Mouse (Mus musculus) heart, embryonic 14.5 days (tissue): Measurements from ENCODE around the gene Npas3. TPM values are rescaled to one million over a fixed set of nuclear protein-coding genes. Genes with fewer than 3 reads are reported as not detected.

Experiments used
- ATAC-seq: fragments of 200-750 bp; cut with Nextera tagmentation; 2 replicates; pipeline ENCODE4 v1.8.0; 2017; ENCODE audit warnings: low read depth, moderate TSS enrichment; ENCODE audit not compliant: insufficient number of reproducible peaks, insufficient read depth, low FRiP score
- H3K27ac ChIP-seq, 2 experiments: fragments of 200-500 bp in 1 of 2; fragments of 300-500 bp in 1 of 2; sonication (generic) in 1 of 2; replicated peaks in 1 of 2; 2 replicates each; pipeline ENCODE4 v1.5.1; 2012 to 2014; ENCODE audit warnings: low read depth in 2 of 2, low read length in 2 of 2, control low read depth in 1 of 2, mild to moderate bottlenecking in 1 of 2, mixed read lengths in 1 of 2; ENCODE audit not compliant: control insufficient read depth in 1 of 2, insufficient read depth in 1 of 2
- H3K27me3 ChIP-seq: fragments of 300-500 bp; sonication (generic); 2 replicates; pipeline ENCODE4 v1.6.1; 2014; ENCODE audit warnings: mild to moderate bottlenecking, low read length, control low read depth; ENCODE audit not compliant: control insufficient read depth, insufficient read depth
- H3K36me3 ChIP-seq: fragments of 300-500 bp; sonication (generic); 2 replicates; pipeline ENCODE4 v1.6.1; 2014; ENCODE audit warnings: mild to moderate bottlenecking, control low read depth, low read length, mixed read lengths; ENCODE audit not compliant: control insufficient read depth, insufficient read depth
- H3K4me1 ChIP-seq, 2 experiments: fragments of 200-500 bp in 1 of 2; fragments of 300-500 bp in 1 of 2; sonication (generic) in 1 of 2; 2 replicates each; pipeline ENCODE4 v1.6.1; 2012 to 2014; ENCODE audit warnings: low read length in 2 of 2, control low read depth in 1 of 2, mixed read lengths in 1 of 2; ENCODE audit not compliant: control insufficient read depth in 2 of 2, insufficient read depth in 2 of 2
- H3K4me2 ChIP-seq: fragments of 300-500 bp; sonication (generic); 2 replicates; pipeline ENCODE4 v1.6.1; 2014; ENCODE audit warnings: mild to moderate bottlenecking, low read length
- H3K4me3 ChIP-seq, 2 experiments: fragments of 200-500 bp in 1 of 2; fragments of 300-500 bp in 1 of 2; sonication (generic) in 1 of 2; 2 replicates each; pipeline ENCODE4 v1.5.1; 2012 to 2014; ENCODE audit warnings: low read length in 2 of 2, mild to moderate bottlenecking in 2 of 2, control low read depth in 1 of 2, low read depth in 1 of 2, moderate library complexity in 1 of 2; ENCODE audit not compliant: control insufficient read depth in 1 of 2, insufficient read depth in 1 of 2
- H3K9ac ChIP-seq: fragments of 300-500 bp; sonication (generic); 2 replicates; pipeline ENCODE4 v1.6.1; 2014; ENCODE audit warnings: mild to moderate bottlenecking, low read length
- H3K9me3 ChIP-seq: fragments of 300-500 bp; sonication (generic); 2 replicates; pipeline ENCODE4 v1.6.1; 2016; ENCODE audit warnings: low read length, control low read depth; ENCODE audit not compliant: control insufficient read depth
- WGBS: fragments of 180-500 bp; shearing (Covaris S2); extraction: QIAGEN DNeasy Blood & Tissue Kit; methylation state at CpG from one replicate; pipeline ENCODE4 v1.1.7; 2014; 5-methylcytosine and 5-hydroxymethylcytosine counted together
- polyA plus RNA-seq: library from polyadenylated mRNA; unstranded; fragments of >200 nt; fragmentation: Nextera tagmentation; extraction: Ambion mirVana; gene quantifications from 2 replicates; pipeline ENCODE4 v1.2.1, GENCODE M21; 2014

Npas3 gene
- polyA plus RNA-seq, 1 experiment from 2014 or later, result 1.3 TPM

GRCm38 (mm10) chr12:53587249-53587648, 338.8 kb downstream of the Npas3 start:
- no peaks in the 10 kb centered on the region for H3K27me3 ChIP-seq
- H3K9me3 ChIP-seq, result no peaks in the 10 kb centered on the region
- H3K36me3 ChIP-seq, result no peaks in the 10 kb centered on the region
- peak overlapping the region; percentile 31; the same call in 1 of the 2 replicates for H3K4me2 ChIP-seq
- H3K4me3 ChIP-seq, result no peak overlapping the region
- H3K9ac ChIP-seq, result no peak overlapping the region
- peak overlapping the region in 1 of 2 experiments; percentile 50; a peak in 2 of 4 replicates for H3K27ac ChIP-seq
- 78% methylated on average over 5 of the region's 5 CpGs for WGBS
- H3K4me1 ChIP-seq, result peaks cover 4 to 10% of the 10 kb centered on the region in 2 experiments
- ATAC-seq, result no peak

- H3K4me2 ChIP-seq, result peak overlapping the region; percentile 31; the same call in 1 of the 2 replicates
These were observed 339.4 kb downstream of the Npas3 start for GRCm38 (mm10) chr12:53587691-53588504.

DNA sequence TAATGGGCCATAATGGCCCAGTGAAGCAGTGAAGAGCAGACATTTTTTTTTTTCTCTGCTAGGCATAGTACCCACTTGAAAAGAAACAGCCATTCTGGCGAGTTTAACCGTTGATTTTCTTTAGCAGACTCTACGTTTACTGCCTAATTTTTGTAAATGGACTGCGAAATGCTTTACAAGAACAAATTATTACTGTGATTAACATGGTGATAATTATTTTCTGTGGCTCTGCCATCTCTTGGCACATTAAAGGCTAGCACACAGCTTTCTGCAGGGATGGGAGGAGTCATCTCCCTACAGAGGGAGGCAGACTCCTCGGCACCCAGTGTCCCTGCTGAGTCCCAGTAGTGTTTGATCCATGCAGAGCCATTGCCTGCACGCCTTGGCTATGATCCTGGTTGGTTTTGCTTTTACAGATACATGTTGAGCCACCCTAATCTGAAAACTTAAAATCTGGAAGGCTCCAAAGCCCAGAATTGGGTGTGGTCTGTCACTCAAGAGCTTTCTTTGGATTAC, 341.0 kb downstream of the Npas3 start:
- 62% methylated on average over 6 of the region's 6 CpGs for WGBS
- no peaks in the 10 kb centered on the region for H3K36me3 ChIP-seq
- ATAC-seq, result no peak
- no peak overlapping the region for H3K9ac ChIP-seq
- H3K27ac ChIP-seq, result no peak overlapping the region
- H3K27me3 ChIP-seq, result no peaks in the 10 kb centered on the region
- H3K4me2 ChIP-seq, result no peak overlapping the region
- H3K4me3 ChIP-seq, result no peak overlapping the region
- H3K4me1 ChIP-seq, result peaks cover 4 to 10% of the 10 kb centered on the region in 2 experiments
- no peaks in the 10 kb centered on the region for H3K9me3 ChIP-seq

More at GRCm38 (mm10) chr12:53587691-53588504, 339.4 kb downstream of the Npas3 start:
- Histone ChIP-seq H3K27ac (peak overlapping the region; percentile 43 to 50; a peak in 3 of 4 replicates), H3K9me3 (no peaks in the 10 kb centered on the region), H3K4me3 (no peak overlapping the region), H3K9ac (no peak overlapping the region), H3K27me3 (no peaks in the 10 kb centered on the region), H3K4me1 (peaks cover 4 to 10% of the 10 kb centered on the region in 2 experiments), H3K36me3 (no peaks in the 10 kb centered on the region)
- WGBS, result 68% methylated on average over 19 of the region's 19 CpGs
- peak; percentile 59 for ATAC-seq

GRCm38 (mm10) chr12:53605661-53606060, 357.2 kb downstream of the Npas3 start:
- H3K36me3 ChIP-seq, result no peaks in the 10 kb centered on the region
- H3K4me3 ChIP-seq, result no peak overlapping the region
- no peaks in the 10 kb centered on the region for H3K9me3 ChIP-seq
- no peak overlapping the region for H3K4me2 ChIP-seq
- H3K27ac ChIP-seq, result no peak overlapping the region
- H3K9ac ChIP-seq, result no peak overlapping the region
- H3K27me3 ChIP-seq, result no peaks in the 10 kb centered on the region
- no peaks in the 10 kb centered on the region for H3K4me1 ChIP-seq
- ATAC-seq, result no peak
- 81% methylated on average over 6 of the region's 6 CpGs for WGBS

DNA sequence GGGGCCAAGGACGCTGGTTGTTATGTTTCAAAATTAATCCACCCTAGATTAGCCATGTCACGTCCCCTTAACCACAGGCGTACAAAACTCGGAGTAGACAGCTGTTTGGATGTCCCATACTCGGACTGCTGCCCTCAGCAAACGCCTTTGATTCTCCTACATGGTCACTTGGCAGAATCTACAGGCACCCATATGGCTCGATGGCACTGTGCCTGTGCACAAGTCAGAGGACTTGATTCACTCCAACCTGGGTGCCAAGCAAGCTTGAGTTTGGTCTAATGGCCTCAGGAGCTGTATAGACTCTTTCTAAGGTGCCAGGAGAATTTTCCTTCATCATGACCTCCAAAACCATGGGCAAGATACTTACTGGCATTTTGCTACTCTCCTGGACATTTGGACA, 363.6 kb downstream of the Npas3 start:
- 83% methylated on average over 7 of the region's 7 CpGs for WGBS
- H3K4me3 ChIP-seq, result no peak overlapping the region
- H3K4me1 ChIP-seq, result no peaks in the 10 kb centered on the region
- H3K9me3 ChIP-seq, result no peaks in the 10 kb centered on the region
- H3K27me3 ChIP-seq, result no peaks in the 10 kb centered on the region
- H3K36me3 ChIP-seq, result no peaks in the 10 kb centered on the region
- H3K9ac ChIP-seq, result no peak overlapping the region
- no peak for ATAC-seq
- H3K27ac ChIP-seq, result no peak overlapping the region
- H3K4me2 ChIP-seq, result no peak overlapping the region

GRCm38 (mm10) chr12:53621271-53621670, 372.8 kb downstream of the Npas3 start:
- Histone ChIP-seq H3K36me3 (no peaks in the 10 kb centered on the region), H3K4me3 (no peak overlapping the region), H3K27ac (no peak overlapping the region), H3K27me3 (no peaks in the 10 kb centered on the region), H3K9ac (no peak overlapping the region), H3K4me1 (no peaks in the 10 kb centered on the region), H3K9me3 (no peaks in the 10 kb centered on the region), H3K4me2 (no peak overlapping the region)
- WGBS, result 81% methylated on average over 7 of the region's 7 CpGs
- no peak for ATAC-seq

GRCm38 (mm10) chr12:53623793-53624192, 375.3 kb downstream of the Npas3 start:
- WGBS, result 91% methylated on average over 9 of the region's 9 CpGs
- H3K9ac ChIP-seq, result no peak overlapping the region
- H3K4me2 ChIP-seq, result no peak overlapping the region
- H3K9me3 ChIP-seq, result no peaks in the 10 kb centered on the region
- no peak overlapping the region for H3K27ac ChIP-seq
- no peaks in the 10 kb centered on the region for H3K36me3 ChIP-seq
- H3K4me3 ChIP-seq, result no peak overlapping the region
- no peak for ATAC-seq
- H3K27me3 ChIP-seq, result no peaks in the 10 kb centered on the region
- no peaks in the 10 kb centered on the region for H3K4me1 ChIP-seq
